ENCODE assay signal across 22 mouse cellular contexts in genomic region chr8:107650306-107650705, GRCm38 (mm10).
DNase-seq lines count a peak whose midpoint lies in the region; ATAC-seq and TF ChIP-seq lines count a peak whose summit lies in the region.
"Had no signal": no experiment of that assay in that cellular context is flagged by ENCODE, and none has a peak within 500 bp of the region (broad histone marks: within the 10 kb centered on the region; RNA-seq: fewer than 3 reads in every experiment).

No protein-coding gene starts in this region.

- TF ChIP-seq POLR2A in testis, adult 2 months (IDR thresholded peaks at IDR 0.05; ENCODE audit: control insufficient read depth, low read depth, low read length) = no peak

- no peak for ATAC-seq in forebrain, postnatal 0 days
- ATAC-seq: inflammation-experienced regulatory T-cells, adult 6 months had no signal

- H3K4me2 ChIP-seq in forebrain, postnatal 0 days (ENCODE audit: low read depth) = no peak overlapping the region
- H3K4me2 ChIP-seq: embryonic facial prominence, embryonic 13.5 days; limb, embryonic 13.5 days; liver, embryonic 15.5 days had no signal

- no peak overlapping the region for H3K9ac ChIP-seq in forebrain, postnatal 0 days
- H3K9ac ChIP-seq: embryonic facial prominence, embryonic 13.5 days; limb, embryonic 13.5 days; liver, embryonic 15.5 days had no signal

- H3K4me1 ChIP-seq in forebrain, postnatal 0 days (ENCODE audit: insufficient read depth) = no peaks in the 10 kb centered on the region
- H3K4me1 ChIP-seq in forebrain, embryonic 10.5 days = no peaks in the 10 kb centered on the region
- no peaks in the 10 kb centered on the region; the same call in none of the 2 replicates for H3K4me1 ChIP-seq in testis, adult 2 months (ENCODE audit: control insufficient read depth, insufficient read depth, low read length)
- H3K4me1 ChIP-seq: embryonic facial prominence, embryonic 13.5 days; liver, embryonic 15.5 days; megakaryocyte, embryonic 14.5 days had no signal

- no peaks in the 10 kb centered on the region for H3K9me3 ChIP-seq in forebrain, postnatal 0 days (ENCODE audit: low read length)
- H3K9me3 ChIP-seq in forebrain, embryonic 10.5 days = no peaks in the 10 kb centered on the region
- H3K9me3 ChIP-seq: embryonic facial prominence, embryonic 13.5 days; limb, embryonic 13.5 days; liver, embryonic 15.5 days; megakaryocyte, embryonic 14.5 days had no signal

- TF ChIP-seq CTCF in forebrain, postnatal 0 days (IDR thresholded peaks at IDR 0.05; ENCODE audit: low read depth) = peak; percentile 38
- peak; percentile 28; the same call in 1 of the 2 replicates for TF ChIP-seq CTCF in layer of hippocampus, adult 2 months (conservative IDR thresholded peaks at IDR 0.05)
- TF ChIP-seq CTCF in testis, adult 2 months (IDR thresholded peaks at IDR 0.05; ENCODE audit: control insufficient read depth, insufficient read depth, insufficient replicate concordance, low read depth, low read length) = no peak

- no peak for DNase-seq in forebrain, postnatal 0 days
- DNase-seq in forebrain, embryonic 10.5 days (ENCODE audit: extremely low spot score, low spot score) = no peak
- DNase-seq in layer of hippocampus, adult 2 months (ENCODE audit: low spot score in 2 of 2) = no peak
- no peak for DNase-seq in layer of hippocampus, adult 11-12 months (ENCODE audit: low spot score)
- no peak for DNase-seq in testis, postnatal 10 days (ENCODE audit: low spot score)
- no peak for DNase-seq in right cerebral cortex, postnatal 10 days (ENCODE audit: low spot score in 2 of 2)
- DNase-seq: adrenal gland, postnatal 25 days; B cell, adult 2 months; cerebellum, adult 2 months; gastrocnemius, adult 2 months; heart, adult 18-20 months; heart, postnatal 36 days; kidney, postnatal 4 days; lung, postnatal 14 days; thymus, adult 18-20 months; thymus, postnatal 4 days had no signal

- H3K27me3 ChIP-seq in forebrain, postnatal 0 days (ENCODE audit: insufficient read depth, low read length) = no peaks in the 10 kb centered on the region
- no peaks in the 10 kb centered on the region for H3K27me3 ChIP-seq in forebrain, embryonic 10.5 days (ENCODE audit: poor library complexity, severe bottlenecking)
- H3K27me3 ChIP-seq in testis, adult 2 months (ENCODE audit: control insufficient read depth, insufficient read depth, low read length) = no peaks in the 10 kb centered on the region
- H3K27me3 ChIP-seq: embryonic facial prominence, embryonic 13.5 days; limb, embryonic 13.5 days; liver, embryonic 15.5 days; megakaryocyte, embryonic 14.5 days had no signal

- H3K36me3 ChIP-seq in forebrain, postnatal 0 days (ENCODE audit: insufficient read depth) = no peaks in the 10 kb centered on the region
- H3K36me3 ChIP-seq in forebrain, embryonic 10.5 days (replicated peaks) = no peaks in the 10 kb centered on the region
- H3K36me3 ChIP-seq in testis, adult 2 months (ENCODE audit: control insufficient read depth, insufficient read depth, low read length) = no peaks in the 10 kb centered on the region
- H3K36me3 ChIP-seq: embryonic facial prominence, embryonic 13.5 days; limb, embryonic 13.5 days; liver, embryonic 15.5 days had no signal

- H3K27ac ChIP-seq in forebrain, postnatal 0 days (ENCODE audit: low read depth, low read length) = no peak overlapping the region
- H3K27ac ChIP-seq in forebrain, embryonic 10.5 days = no peak overlapping the region
- H3K27ac ChIP-seq in layer of hippocampus, adult 2 months = no peak overlapping the region
- no peak overlapping the region for H3K27ac ChIP-seq in testis, adult 2 months (ENCODE audit: control insufficient read depth, insufficient read depth, low read depth, low read length)
- H3K27ac ChIP-seq: embryonic facial prominence, embryonic 13.5 days; gastrocnemius, adult 2 months; liver, embryonic 15.5 days had no signal

- 91% methylated on average over 9 of the region's 9 CpGs for WGBS in forebrain, postnatal 0 days
- 93% methylated on average over 9 of the region's 9 CpGs for WGBS in forebrain, embryonic 10.5 days

- no peak overlapping the region for H3K4me3 ChIP-seq in forebrain, postnatal 0 days (ENCODE audit: low read depth, low read length)
- H3K4me3 ChIP-seq in forebrain, embryonic 10.5 days = no peak overlapping the region
- H3K4me3 ChIP-seq in layer of hippocampus, adult 2 months = no peak overlapping the region
- H3K4me3 ChIP-seq in testis, adult 2 months (ENCODE audit: control insufficient read depth, low read depth, low read length) = peak overlapping the region; percentile 20; the same call in 1 of the 2 replicates
- H3K4me3 ChIP-seq: embryonic facial prominence, embryonic 13.5 days; limb, embryonic 13.5 days; liver, embryonic 15.5 days; megakaryocyte, embryonic 14.5 days had no signal
